Mouse (Mus musculus): Measurements from ENCODE around the gene Slc1a6.
"Not testable (repeated sequence)": the region's sequence is repeated elsewhere in the genome, so short reads cannot be mapped to it uniquely, and the experiment has no call there.

Gene Slc1a6

GRCm38 (mm10) chr10:78779981-78780651 lies at the start of gene Slc1a6:
Gene Slc1a6 (plus strand): TSS chr10:78780496.
- DNase-seq: peak; percentile 49

- no peak for DNase-seq
These were observed 40.5 kb upstream of the Slc1a6 start for GRCm38 (mm10) chr10:78739821-78740220.

DNA sequence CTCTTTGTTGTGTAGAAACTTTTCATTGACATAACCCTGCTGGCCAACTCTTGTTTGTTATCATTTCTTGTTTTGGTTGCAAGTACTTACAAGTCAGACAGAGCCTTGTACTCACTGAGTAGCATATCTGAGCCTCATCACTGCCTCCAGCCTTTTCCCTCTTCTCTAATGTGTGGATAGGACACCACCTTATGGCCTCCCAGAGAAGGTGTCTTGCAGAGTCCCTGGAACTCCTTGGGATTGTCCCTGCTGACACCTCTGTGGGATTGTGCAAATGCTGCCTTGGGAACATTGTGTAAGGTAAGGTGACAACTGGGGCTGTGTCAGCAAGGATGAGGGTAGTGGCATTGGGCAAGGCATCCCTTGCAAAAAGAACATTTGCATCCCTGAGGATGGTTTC lies 36.6 kb upstream of the Slc1a6 start:
- DNase-seq: no peak

DNA sequence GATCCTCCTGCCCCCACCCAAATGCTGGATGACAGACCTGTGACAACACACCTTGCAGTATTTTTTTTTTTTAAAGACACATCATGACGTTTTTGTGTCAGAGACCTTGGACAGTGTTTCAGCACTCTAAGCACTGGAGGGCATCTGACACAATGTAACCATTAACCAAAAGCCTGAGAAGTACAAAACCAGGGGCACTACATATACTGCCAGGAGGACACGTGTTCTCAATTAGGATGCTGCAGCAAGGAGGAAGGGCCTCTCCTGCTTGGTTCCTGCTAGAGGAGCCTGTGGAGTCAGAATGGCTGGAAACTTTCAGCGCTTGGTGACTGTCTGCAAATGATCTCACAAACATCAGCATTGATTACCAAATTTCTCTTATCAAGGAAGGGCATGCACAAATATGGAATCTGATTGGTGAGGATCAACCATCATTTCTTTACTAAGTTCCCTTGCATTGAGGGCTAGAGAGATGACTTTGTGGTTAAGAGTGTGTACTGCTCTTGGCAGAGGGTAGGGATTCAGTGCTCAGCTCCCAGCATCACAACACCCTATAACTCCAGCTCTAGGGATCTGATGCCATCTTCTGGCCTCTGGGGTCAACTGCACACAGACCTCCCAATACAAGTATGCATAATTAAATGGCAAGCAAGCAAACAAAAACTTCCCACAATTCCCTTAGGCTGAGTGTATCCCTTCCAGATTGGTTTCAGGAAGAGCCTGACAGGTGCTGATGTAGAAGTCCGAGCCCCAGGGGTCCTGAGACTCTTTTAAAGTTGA lies 34.7 kb upstream of the Slc1a6 start:
- peak; percentile 50 for DNase-seq

GRCm38 (mm10) chr10:78747035-78747721 lies 33.1 kb upstream of the Slc1a6 start:
- peak; percentile 73 for DNase-seq

- no peak for DNase-seq
These were observed 32.1 kb upstream of the Slc1a6 start for GRCm38 (mm10) chr10:78748161-78748560.

GRCm38 (mm10) chr10:78748946-78749345 lies 31.4 kb upstream of the Slc1a6 start:
- DNase-seq: no peak

DNA sequence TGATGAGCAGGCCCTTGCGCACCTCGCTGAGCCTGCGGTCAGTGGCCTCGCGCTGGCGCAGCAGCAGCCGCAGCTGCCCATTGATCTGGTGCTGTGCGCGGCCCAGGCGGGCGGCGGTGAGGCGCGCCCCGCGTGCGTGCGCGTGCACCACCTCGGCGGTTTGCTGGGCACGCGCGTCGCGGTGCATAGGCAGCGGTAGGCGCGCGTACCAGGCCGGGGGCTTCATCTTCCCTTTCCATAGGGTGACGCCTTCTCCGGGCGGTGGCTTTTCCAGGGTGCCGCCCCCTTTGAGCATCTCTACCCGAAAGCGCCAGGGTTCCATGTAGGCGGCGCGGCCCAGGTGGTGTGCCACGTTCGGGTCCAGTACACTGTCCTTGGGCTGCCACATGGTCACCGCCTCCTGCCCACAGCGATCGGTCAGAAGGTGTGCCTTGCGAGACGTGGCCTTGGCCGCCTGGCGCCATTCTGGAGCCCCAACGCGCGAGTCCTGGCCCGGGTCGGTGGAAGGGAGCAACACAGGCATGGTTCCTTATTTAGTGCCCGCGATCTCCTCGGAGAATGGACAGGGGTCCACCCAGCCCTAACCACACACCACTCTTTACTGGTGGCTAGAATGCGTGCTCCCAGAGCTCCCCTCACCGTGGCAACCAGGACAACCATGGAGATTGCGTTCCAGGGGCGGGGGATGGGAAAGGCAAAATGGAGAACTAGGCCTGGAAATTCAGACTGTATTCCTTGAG lies 27.7 kb upstream of the Slc1a6 start, which contains the start of gene Ccdc105:
Gene Ccdc105, minus strand, starts transcription at position 614 of the 740 bp plus-strand sequence.
- DNase-seq: peak; percentile 95

DNA sequence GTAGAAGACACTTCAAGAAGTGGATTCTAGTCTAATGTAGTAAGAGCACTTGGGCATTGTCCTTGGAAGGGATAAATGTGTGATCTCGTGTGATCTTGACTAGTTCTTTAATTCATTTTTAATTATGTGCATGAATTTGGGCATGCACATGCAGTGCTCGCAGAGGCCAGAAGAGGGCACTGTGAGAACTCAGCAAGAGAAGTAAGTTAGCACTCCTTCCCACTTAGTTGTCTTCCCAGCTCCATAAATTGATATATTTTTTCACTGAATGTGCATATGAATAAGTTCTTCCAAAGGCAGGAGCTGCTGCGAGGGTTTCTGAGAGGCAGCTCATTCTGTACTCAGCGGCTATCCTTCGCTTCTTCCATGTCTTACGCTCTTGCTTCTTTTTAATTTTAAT lies 24.3 kb upstream of the Slc1a6 start:
- peak; percentile 75 for DNase-seq

- DNase-seq: no peak
These were observed 14.7 kb upstream of the Slc1a6 start for GRCm38 (mm10) chr10:78765570-78765969.

- DNase-seq: no peak
These were observed 4.5 kb upstream of the Slc1a6 start for GRCm38 (mm10) chr10:78775830-78776229.

GRCm38 (mm10) chr10:78779527-78779926 lies 769 bp upstream of the Slc1a6 start:
- no peak for DNase-seq

- DNase-seq: peak; percentile 89
These were observed 7.3 kb downstream of the Slc1a6 start for GRCm38 (mm10) chr10:78787566-78788087.

GRCm38 (mm10) chr10:78790561-78790960 lies 10.3 kb downstream of the Slc1a6 start:
- DNase-seq: no peak

GRCm38 (mm10) chr10:78801449-78801848 lies 21.2 kb downstream of the Slc1a6 start:
- no peak for DNase-seq

GRCm38 (mm10) chr10:78812358-78813060 lies 32.2 kb downstream of the Slc1a6 start:
- peak; percentile 17 for DNase-seq

DNA sequence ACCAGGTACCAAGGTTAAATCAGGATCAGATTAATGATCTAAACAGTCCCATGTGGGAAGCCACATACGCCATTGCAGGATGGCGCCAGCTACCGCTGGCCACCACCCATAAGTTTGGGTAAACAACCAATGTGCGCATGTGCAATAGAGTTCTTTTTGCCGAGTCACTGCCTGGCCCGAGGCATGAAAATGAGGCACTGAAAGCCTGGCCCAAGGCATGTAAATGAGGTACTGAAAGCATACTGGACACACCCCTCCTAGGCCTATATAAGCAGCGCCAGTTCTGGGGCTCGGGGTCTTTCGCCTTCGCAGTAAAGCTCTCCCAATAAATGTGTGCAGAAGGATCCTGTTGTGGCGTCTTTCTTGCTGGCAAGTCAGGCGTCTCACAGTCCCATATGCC lies 60.2 kb downstream of the Slc1a6 start:
- not testable (repeated sequence) for DNase-seq

DNA sequence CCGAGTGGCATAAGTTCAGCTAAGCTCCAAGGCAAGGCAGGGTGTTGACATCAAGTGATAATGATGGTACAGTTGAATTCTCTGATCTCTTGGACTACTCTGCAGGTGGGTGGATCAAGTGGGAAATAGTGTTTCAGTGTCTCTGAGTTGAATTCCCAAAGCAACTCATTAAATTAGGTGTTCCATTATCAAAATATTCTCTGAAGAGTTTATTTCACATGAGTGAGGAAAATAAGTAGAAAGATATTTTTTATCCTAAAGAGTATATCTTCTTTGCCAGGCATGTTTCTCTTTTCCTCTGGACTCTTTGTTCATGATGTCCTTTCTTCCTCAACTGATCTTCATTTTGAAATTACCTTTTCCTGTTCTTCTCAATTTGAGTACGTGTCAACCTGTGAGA lies 71.8 kb downstream of the Slc1a6 start, which contains the start of gene Olfr1356:
Gene Olfr1356, minus strand, starts transcription at position 101 of the 400 bp plus-strand sequence.
- no peak for DNase-seq

Data from embryo, embryonic 11 days (tissue).